Mouse (Mus musculus) myocyte (in vitro differentiated cells): ENCODE results near the gene Slc24a3. TPM values are rescaled to one million over a fixed set of nuclear protein-coding genes. Genes with fewer than 3 reads are reported as not detected.

ENCODE experiments used
- H3K27me3 ChIP-seq: one replicate; pipeline ENCODE4 v1.6.1; 2011; ENCODE audit not compliant: control insufficient read depth, insufficient read depth, insufficient read length
- H3K36me3 ChIP-seq: one replicate; pipeline ENCODE4 v1.6.1; 2011; ENCODE audit not compliant: control insufficient read depth, insufficient read depth
- H3K4me2 ChIP-seq: one replicate; pipeline ENCODE4 v1.6.1; 2011; ENCODE audit warnings: low read depth, control low read depth
- H3K4me3 ChIP-seq: one replicate; pipeline ENCODE4 v1.5.1; 2011; ENCODE audit warnings: mild to moderate bottlenecking, control low read depth, moderate library complexity
- H3K79me2 ChIP-seq: one replicate; pipeline ENCODE4 v1.6.1; 2011; ENCODE audit not compliant: control insufficient read depth, insufficient read depth
- H3ac ChIP-seq: one replicate; pipeline ENCODE4 v1.6.1; 2011; ENCODE audit not compliant: control insufficient read depth, insufficient read length
- CEBPB ChIP-seq: IDR thresholded peaks from 2 replicates; pipeline ENCODE4 v1.6.1; 2011; ENCODE audit warnings: mild to moderate bottlenecking, moderate library complexity; ENCODE audit not compliant: poor library complexity, insufficient read depth, severe bottlenecking
- E2F4 ChIP-seq: IDR thresholded peaks from one replicate; pipeline ENCODE4 v1.6.1; 2011; ENCODE audit warnings: mild to moderate bottlenecking, control low read depth, moderate library complexity; ENCODE audit not compliant: insufficient read depth
- MAX ChIP-seq: IDR thresholded peaks from one replicate; pipeline ENCODE4 v1.6.1; 2011; ENCODE audit warnings: low read depth, mild to moderate bottlenecking, control low read depth
- MYOD1 ChIP-seq, 3 experiments: IDR thresholded peaks; one replicate each; pipeline ENCODE4 v1.6.1; 2011; ENCODE audit warnings: control low read depth in 2 of 3, low read depth in 2 of 3, mild to moderate bottlenecking in 2 of 3, moderate library complexity in 1 of 3; ENCODE audit not compliant: insufficient read length in 2 of 3, control insufficient read depth in 1 of 3
- MYOG ChIP-seq, 3 experiments: IDR thresholded peaks; one replicate each; pipeline ENCODE4 v1.6.1; 2011; ENCODE audit warnings: control low read depth in 2 of 3, low read depth in 2 of 3, mild to moderate bottlenecking in 2 of 3; ENCODE audit not compliant: insufficient read length in 2 of 3, control insufficient read depth in 1 of 3, insufficient read depth in 1 of 3
- POLR2A ChIP-seq: IDR thresholded peaks from one replicate; pipeline ENCODE4 v1.6.1; 2011; ENCODE audit warnings: low read depth, mild to moderate bottlenecking, control low read depth, moderate library complexity; ENCODE audit not compliant: insufficient read length
- POLR2AphosphoS2 ChIP-seq: IDR thresholded peaks from one replicate; pipeline ENCODE4 v1.6.1; 2011; ENCODE audit warnings: low read depth, control low read depth; ENCODE audit not compliant: insufficient read length
- REST ChIP-seq: IDR thresholded peaks from one replicate; pipeline ENCODE4 v1.6.1; 2011; ENCODE audit warnings: mild to moderate bottlenecking, control low read depth, moderate library complexity; ENCODE audit not compliant: insufficient read depth, insufficient read length
- SRF ChIP-seq: IDR thresholded peaks from one replicate; pipeline ENCODE4 v1.6.1; 2011; ENCODE audit warnings: low read depth; ENCODE audit not compliant: control insufficient read depth, insufficient read length
- TCF12 ChIP-seq: IDR thresholded peaks from one replicate; pipeline ENCODE4 v1.6.1; 2011; ENCODE audit warnings: mild to moderate bottlenecking, control low read depth; ENCODE audit not compliant: poor library complexity, insufficient read depth, severe bottlenecking
- TCF3 ChIP-seq: IDR thresholded peaks from one replicate; pipeline ENCODE4 v1.6.1; 2011; ENCODE audit warnings: low read depth, control low read depth; ENCODE audit not compliant: insufficient read length
- USF1 ChIP-seq: IDR thresholded peaks from one replicate; pipeline ENCODE4 v1.6.1; 2011; ENCODE audit warnings: low read depth, mild to moderate bottlenecking, control low read depth, moderate library complexity
- polyA plus RNA-seq: library from polyadenylated mRNA; unstranded; fragments of >200 nt; fragmentation: generic; extraction: Trizol; gene quantifications from one replicate; pipeline ENCODE4 v1.2.1, GENCODE M21; 2012; ENCODE audit warnings: missing spikeins

Slc24a3 gene
- polyA plus RNA-seq, 1 experiment: 4.8 TPM

GRCm38 (mm10) chr2:145233547-145234398 is 66.2 kb downstream of the Slc24a3 start:
- Histone ChIP-seq H3K79me2 (no peaks in the 10 kb centered on the region), H3ac (no peak overlapping the region), H3K4me2 (no peak overlapping the region), H3K27me3 (no peaks in the 10 kb centered on the region), H3K4me3 (no peak overlapping the region), H3K36me3 (no peaks in the 10 kb centered on the region)
- TF ChIP-seq E2F4 (no peak), REST (no peak), MAX (no peak), MYOD1 (IDR thresholded peaks at IDR 0.05; ENCODE audit: control insufficient read depth in 1 of 3, insufficient read length in 2 of 3, low read depth in 2 of 3) (no peak), TCF12 (no peak), USF1 (no peak), POLR2AphosphoS2 (no peak), MYOG (IDR thresholded peaks at IDR 0.05; ENCODE audit: control insufficient read depth in 1 of 3, insufficient read depth in 1 of 3, insufficient read length in 2 of 3, low read depth in 2 of 3) (no peak), TCF3 (no peak), POLR2A (no peak), SRF (no peak), CEBPB (no peak)

GRCm38 (mm10) chr2:145246384-145246783 is 78.8 kb downstream of the Slc24a3 start:
- no peak overlapping the region for H3K4me2 ChIP-seq
- no peaks in the 10 kb centered on the region for H3K79me2 ChIP-seq
- no peaks in the 10 kb centered on the region for H3K27me3 ChIP-seq
- no peaks in the 10 kb centered on the region for H3K36me3 ChIP-seq
- TF ChIP-seq TCF3 (no peak), E2F4 (no peak), TCF12 (no peak), MYOG (IDR thresholded peaks at IDR 0.05; ENCODE audit: control insufficient read depth in 1 of 3, insufficient read depth in 1 of 3, insufficient read length in 2 of 3, low read depth in 2 of 3) (no peak), REST (no peak), POLR2A (no peak), USF1 (no peak)
- H3K4me3 ChIP-seq: no peak overlapping the region
- no peak overlapping the region for H3ac ChIP-seq

GRCm38 (mm10) chr2:145248185-145248584 is 80.6 kb downstream of the Slc24a3 start:
- Histone ChIP-seq H3K27me3 (no peaks in the 10 kb centered on the region), H3K79me2 (no peaks in the 10 kb centered on the region), H3K4me3 (no peak overlapping the region), H3K36me3 (no peaks in the 10 kb centered on the region), H3ac (no peak overlapping the region), H3K4me2 (no peak overlapping the region)
- TF ChIP-seq POLR2AphosphoS2 (no peak), CEBPB (no peak), POLR2A (no peak), MAX (no peak), SRF (no peak), MYOD1 (IDR thresholded peaks at IDR 0.05; ENCODE audit: control insufficient read depth in 1 of 3, insufficient read length in 2 of 3, low read depth in 2 of 3) (no peak), REST (no peak), MYOG (IDR thresholded peaks at IDR 0.05; ENCODE audit: control insufficient read depth in 1 of 3, insufficient read depth in 1 of 3, insufficient read length in 2 of 3, low read depth in 2 of 3) (no peak), TCF12 (no peak), USF1 (no peak), TCF3 (no peak), E2F4 (no peak)

GRCm38 (mm10) chr2:145257332-145257731 is 89.8 kb downstream of the Slc24a3 start:
- Histone ChIP-seq H3K36me3 (no peaks in the 10 kb centered on the region), H3K4me2 (no peak overlapping the region), H3K79me2 (no peaks in the 10 kb centered on the region), H3K27me3 (no peaks in the 10 kb centered on the region), H3K4me3 (no peak overlapping the region), H3ac (no peak overlapping the region)
- TF ChIP-seq E2F4: no peak
- TF ChIP-seq USF1: no peak
- TF ChIP-seq TCF3: no peak
- TF ChIP-seq MAX: no peak
- TF ChIP-seq MYOG (IDR thresholded peaks at IDR 0.05; ENCODE audit: control insufficient read depth in 1 of 3, insufficient read depth in 1 of 3, insufficient read length in 2 of 3, low read depth in 2 of 3): no peak
- TF ChIP-seq TCF12: no peak
- TF ChIP-seq SRF: no peak
- TF ChIP-seq POLR2AphosphoS2: no peak
- no peak for TF ChIP-seq CEBPB
- no peak for TF ChIP-seq POLR2A
- no peak for TF ChIP-seq MYOD1 (IDR thresholded peaks at IDR 0.05; ENCODE audit: control insufficient read depth in 1 of 3, insufficient read length in 2 of 3, low read depth in 2 of 3)
- TF ChIP-seq REST: no peak
